Mouse (Mus musculus): ENCODE measurements at regions not wholly inside any gene's neighbourhood (a gene's known extent, or its start where the extent isn't known, plus 50 kb on each side); places are given as distances from the start of the nearest gene placed in this dataset.
A peak's percentile ranks its signal among the peaks of the same experiment; 100 is the strongest.

- no peaks in the 10 kb centered on the region for H3K27me3 ChIP-seq
- in situ Hi-C loops (cut with MboI; ENCODE audit: low pct_unique_long_range_greater_than_20kb): no loop called here
- no peak for DNase-seq (ENCODE audit: low read depth, low spot score)
- ChIA-PET POLR2A (no interaction called here), CTCF (no interaction called here)
- ATAC-seq: no peak
- no peak for TF ChIP-seq CTCF (IDR thresholded peaks at IDR 0.05)
Measured at GRCm38 (mm10) chr8:92302694-92303093, 54.7 kb upstream of the Irx5 start.

- no peak for TF ChIP-seq CTCF (IDR thresholded peaks at IDR 0.05)
- CTCF ChIA-PET: no interaction called here
Measured at GRCm38 (mm10) chr8:92301029-92301428, 56.4 kb upstream of the Irx5 start.

GRCm38 (mm10) chr8:92286841-92287811 is 70.3 kb upstream of the Irx5 start:
- peaks cover 15% of the 10 kb centered on the region for H3K27me3 ChIP-seq
- no peak for TF ChIP-seq CTCF (IDR thresholded peaks at IDR 0.05)
- POLR2A ChIA-PET: no interaction called here
- CTCF ChIA-PET: interaction anchor here (0.6 to 0.8 kb wide), 2 partner anchors 17 to 23 kb away, joined by 3 read pairs; no protein-coding TSS in a partner anchor
- no peak for ATAC-seq
- DNase-seq (ENCODE audit: low read depth, low spot score): no peak
- in situ Hi-C loops (cut with MboI; ENCODE audit: low pct_unique_long_range_greater_than_20kb): no loop called here

More at GRCm38 (mm10) chr8:92301029-92301428, 56.4 kb upstream of the Irx5 start:
- in situ Hi-C loops (cut with MboI; ENCODE audit: low pct_unique_long_range_greater_than_20kb): no loop called here
- ATAC-seq (no peak), DNase-seq (ENCODE audit: low read depth, low spot score) (no peak)
- POLR2A ChIA-PET: no interaction called here
- no peaks in the 10 kb centered on the region for H3K27me3 ChIP-seq

GRCm38 (mm10) chr8:92275755-92276154 is 81.7 kb upstream of the Irx5 start:
- in situ Hi-C loops (cut with MboI; ENCODE audit: low pct_unique_long_range_greater_than_20kb): no loop called here
- ChIA-PET CTCF (no interaction called here), POLR2A (interaction anchor here (0.6 kb wide), 1 partner anchor 267 kb away, joined by 5 read pairs; no protein-coding TSS in a partner anchor)
- TF ChIP-seq CTCF (IDR thresholded peaks at IDR 0.05): no peak
- H3K27me3 ChIP-seq: no peaks in the 10 kb centered on the region
- no peak for ATAC-seq
- no peak for DNase-seq (ENCODE audit: low read depth, low spot score)

DNA sequence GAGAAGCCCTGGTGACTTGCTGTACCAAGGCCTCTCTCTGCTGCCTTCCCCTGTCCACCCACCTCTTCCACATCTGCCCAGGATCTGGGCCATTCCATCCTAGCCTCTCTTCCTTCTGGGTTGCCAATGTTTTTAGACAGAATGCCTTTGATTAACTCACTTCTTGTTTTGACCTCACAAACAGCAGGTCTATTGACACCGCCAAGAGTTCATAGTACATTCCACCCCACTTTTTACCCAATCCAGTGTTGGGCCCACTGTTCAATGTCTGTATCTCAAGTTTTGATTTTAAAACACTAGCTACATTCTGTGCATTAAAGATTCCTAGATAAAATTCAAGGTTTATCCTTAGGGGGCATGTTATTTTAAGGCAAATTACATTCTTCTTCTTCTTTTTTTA is 84.7 kb upstream of the Irx5 start:
- ATAC-seq: no peak
- POLR2A ChIA-PET: no interaction called here

GRCm38 (mm10) chr8:92272073-92272472 is 85.4 kb upstream of the Irx5 start:
- ChIA-PET POLR2A (no interaction called here), CTCF (no interaction called here)
- TF ChIP-seq CTCF (IDR thresholded peaks at IDR 0.05): no peak
- in situ Hi-C loops (cut with MboI; ENCODE audit: low pct_unique_long_range_greater_than_20kb): no loop called here
- no peak for DNase-seq (ENCODE audit: low read depth, low spot score)
- peaks cover 8% of the 10 kb centered on the region for H3K27me3 ChIP-seq
- ATAC-seq: no peak

More for the DNA sequence above, 84.7 kb upstream of the Irx5 start:
- in situ Hi-C loops (cut with MboI; ENCODE audit: low pct_unique_long_range_greater_than_20kb): no loop called here
- no peak for DNase-seq (ENCODE audit: low read depth, low spot score)
- no peak for TF ChIP-seq CTCF (IDR thresholded peaks at IDR 0.05)
- CTCF ChIA-PET: no interaction called here
- peaks cover 8% of the 10 kb centered on the region for H3K27me3 ChIP-seq

- ATAC-seq: no peak
- no peak for DNase-seq (ENCODE audit: low read depth, low spot score)
- peaks cover 15% of the 10 kb centered on the region for H3K27me3 ChIP-seq
- in situ Hi-C loops (cut with MboI; ENCODE audit: low pct_unique_long_range_greater_than_20kb): no loop called here
- ChIA-PET CTCF (no interaction called here), POLR2A (no interaction called here)
- no peak for TF ChIP-seq CTCF (IDR thresholded peaks at IDR 0.05)
Measured at GRCm38 (mm10) chr8:92270636-92271035, 86.8 kb upstream of the Irx5 start.

DNA sequence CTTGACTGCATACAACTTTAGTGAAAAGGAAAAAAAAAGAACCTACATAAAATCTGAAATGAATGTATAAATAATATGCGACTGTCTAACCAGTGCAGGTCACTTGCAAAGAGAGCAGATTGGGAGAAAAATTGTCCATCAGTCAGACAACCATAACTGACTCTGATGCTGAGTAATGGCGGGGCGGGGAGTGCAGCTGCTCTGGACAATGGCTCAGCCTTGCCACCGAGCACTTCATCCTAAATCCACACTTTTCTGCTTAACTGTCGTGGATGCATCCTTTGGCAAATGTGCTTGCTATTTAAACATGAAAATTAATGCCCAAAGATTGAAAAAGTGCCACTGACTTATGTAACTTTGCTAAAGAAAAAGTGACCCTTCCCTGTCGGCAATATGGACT is 90.0 kb upstream of the Irx5 start:
- ChIA-PET POLR2A (no interaction called here), CTCF (no interaction called here)
- ATAC-seq (no peak), DNase-seq (ENCODE audit: low read depth, low spot score) (no peak)
- no peak for TF ChIP-seq CTCF (IDR thresholded peaks at IDR 0.05)
- peaks cover 19% of the 10 kb centered on the region for H3K27me3 ChIP-seq
- in situ Hi-C loops (cut with MboI; ENCODE audit: low pct_unique_long_range_greater_than_20kb): no loop called here

GRCm38 (mm10) chr8:92260056-92260455 is 97.4 kb upstream of the Irx5 start:
- TF ChIP-seq CTCF (IDR thresholded peaks at IDR 0.05): no peak
- CTCF ChIA-PET: no interaction called here
- POLR2A ChIA-PET: no interaction called here

GRCm38 (mm10) chr8:92258258-92258657 is 99.2 kb upstream of the Irx5 start:
- DNase-seq (ENCODE audit: low read depth, low spot score) (no peak), ATAC-seq (no peak)
- POLR2A ChIA-PET: no interaction called here
- H3K27me3 ChIP-seq: peaks cover 6% of the 10 kb centered on the region
- in situ Hi-C loops (cut with MboI; ENCODE audit: low pct_unique_long_range_greater_than_20kb): no loop called here
- CTCF ChIA-PET: no interaction called here
- TF ChIP-seq CTCF (IDR thresholded peaks at IDR 0.05): no peak

More at GRCm38 (mm10) chr8:92260056-92260455, 97.4 kb upstream of the Irx5 start:
- in situ Hi-C loops (cut with MboI; ENCODE audit: low pct_unique_long_range_greater_than_20kb): no loop called here
- no peak for ATAC-seq
- no peak for DNase-seq (ENCODE audit: low read depth, low spot score)
- peaks cover 6% of the 10 kb centered on the region for H3K27me3 ChIP-seq

- peak; percentile 73 for ATAC-seq
- TF ChIP-seq CTCF (IDR thresholded peaks at IDR 0.05): no peak
- DNase-seq (ENCODE audit: low read depth, low spot score): peak; percentile 31
- POLR2A ChIA-PET: no interaction called here
- CTCF ChIA-PET: interaction anchor here (1.4 kb wide), 1 partner anchor 11 kb away, joined by 4 read pairs; no protein-coding TSS in a partner anchor
- in situ Hi-C loops (cut with MboI; ENCODE audit: low pct_unique_long_range_greater_than_20kb): no loop called here
- peaks cover 13% of the 10 kb centered on the region for H3K27me3 ChIP-seq
Measured at GRCm38 (mm10) chr8:92252597-92253375, 104.6 kb upstream of the Irx5 start.

Data from Patski (cell line).